Mouse (Mus musculus): ENCODE data around the gene Fam228b. TPM values are rescaled to one million over a fixed set of nuclear protein-coding genes. Genes with fewer than 3 reads are reported as not detected.
A peak's percentile ranks its signal among the peaks of the same experiment; 100 is the strongest.
"Not testable (repeated sequence)": the region's sequence is repeated elsewhere in the genome, so short reads cannot be mapped to it uniquely, and the experiment has no call there.

Fam228b gene
- polyA plus RNA-seq, 1 experiment from 2014 or later = 3.3 TPM

GRCm38 (mm10) chr12:4781725-4782404, 12.8 kb upstream of the Fam228b start:
- not testable (repeated sequence) for H3K27ac ChIP-seq; H3K4me2 ChIP-seq (replicated peaks); H3K27me3 ChIP-seq (replicated peaks); ATAC-seq (ENCODE audit: low FRiP score, low read depth); H3K36me3 ChIP-seq; H3K9ac ChIP-seq; H3K4me3 ChIP-seq; H3K4me1 ChIP-seq; H3K9me3 ChIP-seq
- WGBS = 93% methylated on average over 9 of the region's 9 CpGs

GRCm38 (mm10) chr12:4781270-4781669, 12.2 kb upstream of the Fam228b start:
- WGBS = 85% methylated on average over 1 of the region's 1 CpGs
- ATAC-seq (ENCODE audit: low FRiP score, low read depth) = no peak
- Histone ChIP-seq H3K9me3 (no peaks in the 10 kb centered on the region), H3K9ac (no peak overlapping the region), H3K27me3 (replicated peaks) (no peaks in the 10 kb centered on the region), H3K27ac (no peak overlapping the region), H3K4me2 (replicated peaks) (no peak overlapping the region), H3K4me3 (no peak overlapping the region), H3K4me1 (no peaks in the 10 kb centered on the region), H3K36me3 (no peaks in the 10 kb centered on the region)

- no peak overlapping the region for H3K4me2 ChIP-seq (replicated peaks)
- H3K4me3 ChIP-seq = no peak overlapping the region
- H3K4me1 ChIP-seq = no peaks in the 10 kb centered on the region
- no peak overlapping the region for H3K9ac ChIP-seq
- 74% methylated on average over 2 of the region's 2 CpGs for WGBS
- no peaks in the 10 kb centered on the region for H3K9me3 ChIP-seq
- no peak overlapping the region for H3K27ac ChIP-seq
- no peaks in the 10 kb centered on the region for H3K36me3 ChIP-seq
- H3K27me3 ChIP-seq (replicated peaks) = no peaks in the 10 kb centered on the region
- no peak for ATAC-seq (ENCODE audit: low FRiP score, low read depth)
These were observed 11.2 kb upstream of the Fam228b start for GRCm38 (mm10) chr12:4780245-4780644.

- Histone ChIP-seq H3K27me3 (replicated peaks) (no peaks in the 10 kb centered on the region), H3K4me1 (no peaks in the 10 kb centered on the region), H3K4me2 (replicated peaks) (no peak overlapping the region), H3K9me3 (no peaks in the 10 kb centered on the region), H3K4me3 (no peak overlapping the region), H3K27ac (no peak overlapping the region), H3K36me3 (no peaks in the 10 kb centered on the region), H3K9ac (no peak overlapping the region)
- no peak for ATAC-seq (ENCODE audit: low FRiP score, low read depth)
- WGBS = 92% methylated on average over 6 of the region's 6 CpGs
These were observed 8.7 kb upstream of the Fam228b start for GRCm38 (mm10) chr12:4777734-4778133.

- no peak overlapping the region for H3K4me2 ChIP-seq (replicated peaks)
- H3K9ac ChIP-seq = no peak overlapping the region
- no peak overlapping the region for H3K4me3 ChIP-seq
- H3K36me3 ChIP-seq = no peaks in the 10 kb centered on the region
- no peaks in the 10 kb centered on the region for H3K9me3 ChIP-seq
- no peak overlapping the region for H3K27ac ChIP-seq
- 80% methylated on average over 9 of the region's 9 CpGs for WGBS
- no peaks in the 10 kb centered on the region for H3K4me1 ChIP-seq
- H3K27me3 ChIP-seq (replicated peaks) = no peaks in the 10 kb centered on the region
- ATAC-seq (ENCODE audit: low FRiP score, low read depth) = no peak
These were observed 6.5 kb upstream of the Fam228b start for GRCm38 (mm10) chr12:4775588-4775949.

- H3K4me3 ChIP-seq = no peak overlapping the region
- H3K27me3 ChIP-seq (replicated peaks) = no peaks in the 10 kb centered on the region
- no peaks in the 10 kb centered on the region for H3K36me3 ChIP-seq
- H3K4me2 ChIP-seq (replicated peaks) = no peak overlapping the region
- no peaks in the 10 kb centered on the region for H3K4me1 ChIP-seq
- 97% methylated on average over 8 of the region's 8 CpGs for WGBS
- no peak overlapping the region for H3K27ac ChIP-seq
- no peak overlapping the region for H3K9ac ChIP-seq
- ATAC-seq (ENCODE audit: low FRiP score, low read depth) = no peak
- no peaks in the 10 kb centered on the region for H3K9me3 ChIP-seq
These were observed 6.0 kb upstream of the Fam228b start for GRCm38 (mm10) chr12:4774895-4775587.

- peak overlapping the region; percentile 59 for H3K4me3 ChIP-seq
- H3K9me3 ChIP-seq = no peaks in the 10 kb centered on the region
- no peak overlapping the region for H3K27ac ChIP-seq
- no peaks in the 10 kb centered on the region for H3K36me3 ChIP-seq
- ATAC-seq (ENCODE audit: low FRiP score, low read depth) = peak; percentile 46; the same call in 1 of the 2 replicates
- H3K4me1 ChIP-seq = no peaks in the 10 kb centered on the region
- WGBS = 20% methylated on average over 13 of the region's 13 CpGs
- H3K4me2 ChIP-seq (replicated peaks) = peak overlapping the region; percentile 68
- H3K27me3 ChIP-seq (replicated peaks) = no peaks in the 10 kb centered on the region
- peak overlapping the region; percentile 77 for H3K9ac ChIP-seq
These were observed 261 bp upstream of the Fam228b start for GRCm38 (mm10) chr12:4769333-4769723.

GRCm38 (mm10) chr12:4757060-4757459, 12.0 kb downstream of the Fam228b start:
- no peak for ATAC-seq (ENCODE audit: low FRiP score, low read depth)
- H3K27me3 ChIP-seq (replicated peaks) = no peaks in the 10 kb centered on the region
- H3K27ac ChIP-seq = no peak overlapping the region
- H3K9ac ChIP-seq = no peak overlapping the region
- H3K4me1 ChIP-seq = no peaks in the 10 kb centered on the region
- no peak overlapping the region for H3K4me2 ChIP-seq (replicated peaks)
- H3K9me3 ChIP-seq = no peaks in the 10 kb centered on the region
- no peak overlapping the region for H3K4me3 ChIP-seq
- WGBS = 81% methylated on average over 1 of the region's 1 CpGs
- H3K36me3 ChIP-seq = no peaks in the 10 kb centered on the region

- not testable (repeated sequence) for H3K9ac ChIP-seq; H3K27me3 ChIP-seq (replicated peaks); H3K4me3 ChIP-seq; H3K36me3 ChIP-seq; H3K4me1 ChIP-seq; H3K27ac ChIP-seq; ATAC-seq (ENCODE audit: low FRiP score, low read depth); H3K4me2 ChIP-seq (replicated peaks); H3K9me3 ChIP-seq
- WGBS = 94% methylated on average over 4 of the region's 4 CpGs
These were observed 14.6 kb downstream of the Fam228b start for GRCm38 (mm10) chr12:4754451-4754850.

- H3K4me2 ChIP-seq (replicated peaks) = no peak overlapping the region
- WGBS = 91% methylated on average over 10 of the region's 10 CpGs
- H3K4me3 ChIP-seq = no peak overlapping the region
- no peak overlapping the region for H3K27ac ChIP-seq
- ATAC-seq (ENCODE audit: low FRiP score, low read depth) = no peak
- H3K9me3 ChIP-seq = no peaks in the 10 kb centered on the region
- H3K27me3 ChIP-seq (replicated peaks) = no peaks in the 10 kb centered on the region
- H3K4me1 ChIP-seq = no peaks in the 10 kb centered on the region
- H3K9ac ChIP-seq = no peak overlapping the region
- H3K36me3 ChIP-seq = no peaks in the 10 kb centered on the region
These were observed 24.6 kb downstream of the Fam228b start for GRCm38 (mm10) chr12:4744486-4744885.

GRCm38 (mm10) chr12:4742183-4742582, 26.9 kb downstream of the Fam228b start:
- WGBS = 88% methylated on average over 3 of the region's 3 CpGs
- no peak overlapping the region for H3K9ac ChIP-seq
- no peak overlapping the region for H3K27ac ChIP-seq
- no peaks in the 10 kb centered on the region for H3K4me1 ChIP-seq
- H3K4me3 ChIP-seq = no peak overlapping the region
- H3K4me2 ChIP-seq (replicated peaks) = no peak overlapping the region
- no peaks in the 10 kb centered on the region for H3K27me3 ChIP-seq (replicated peaks)
- H3K36me3 ChIP-seq = no peaks in the 10 kb centered on the region
- H3K9me3 ChIP-seq = no peaks in the 10 kb centered on the region
- ATAC-seq (ENCODE audit: low FRiP score, low read depth) = no peak

GRCm38 (mm10) chr12:4740823-4741222, 28.2 kb downstream of the Fam228b start:
- no peak overlapping the region for H3K4me2 ChIP-seq (replicated peaks)
- no peak overlapping the region for H3K9ac ChIP-seq
- H3K4me1 ChIP-seq = no peaks in the 10 kb centered on the region
- H3K4me3 ChIP-seq = no peak overlapping the region
- no peaks in the 10 kb centered on the region for H3K9me3 ChIP-seq
- WGBS = 86% methylated on average over 7 of the region's 7 CpGs
- no peaks in the 10 kb centered on the region for H3K36me3 ChIP-seq
- H3K27ac ChIP-seq = no peak overlapping the region
- no peak for ATAC-seq (ENCODE audit: low FRiP score, low read depth)
- no peaks in the 10 kb centered on the region for H3K27me3 ChIP-seq (replicated peaks)

- no peak for ATAC-seq (ENCODE audit: low FRiP score, low read depth)
- no peak within 1 kb of the TSS for H3K27ac ChIP-seq
- WGBS = 83% methylated on average over 18 of the region's 18 CpGs
- H3K4me1 ChIP-seq = no peaks in the 10 kb centered on the region
- H3K4me2 ChIP-seq (replicated peaks) = no peak within 1 kb of the TSS
- H3K36me3 ChIP-seq = no peaks in the 10 kb centered on the region
- no peak within 1 kb of the TSS for H3K4me3 ChIP-seq
- no peaks in the 10 kb centered on the region for H3K9me3 ChIP-seq
- no peaks in the 10 kb centered on the region for H3K27me3 ChIP-seq (replicated peaks)
- no peak within 1 kb of the TSS for H3K9ac ChIP-seq
These were observed 31.0 kb downstream of the Fam228b start, which contains the start of gene Fam228a for GRCm38 (mm10) chr12:4738031-4738576. Gene Fam228a (minus strand): TSS chr12:4738430.

Measured in neural tube, embryonic 12.5 days (tissue).